Mouse (Mus musculus): ENCODE data around the gene Vcam1.

Gene Vcam1

DNA sequence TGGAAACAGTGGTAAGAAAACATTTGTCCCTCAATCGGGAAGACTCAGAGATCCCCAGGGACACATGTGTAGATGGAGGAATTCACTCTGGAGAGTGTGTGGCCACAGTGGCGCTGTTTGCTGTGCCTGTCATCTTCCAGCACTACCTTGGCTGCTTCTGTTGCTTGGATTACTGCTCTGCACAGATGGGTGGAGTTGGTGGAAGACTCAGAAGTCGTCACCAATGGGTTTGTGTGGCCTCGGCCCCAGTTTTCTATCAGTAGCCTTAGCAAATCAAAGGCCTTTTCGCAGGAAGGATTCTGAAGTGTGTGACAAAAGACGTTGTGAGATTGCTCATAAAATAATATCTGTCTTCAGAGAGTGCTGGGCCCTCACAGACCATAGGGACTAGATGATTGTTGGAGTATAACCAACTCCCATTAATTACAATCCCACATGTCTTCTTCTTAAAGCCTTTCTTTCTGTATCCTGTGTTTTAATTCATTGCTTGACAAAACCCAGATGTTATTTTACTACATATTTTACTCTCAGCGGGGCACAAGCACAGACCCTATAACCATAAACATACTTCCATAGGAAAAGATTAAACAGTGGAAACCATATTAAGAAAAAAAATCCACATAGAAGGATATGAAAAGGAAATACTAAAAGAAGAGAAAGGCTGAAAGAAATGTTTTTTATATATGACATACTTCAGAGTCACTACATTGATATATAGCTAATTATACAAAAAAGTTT, 48.4 kb downstream of the Vcam1 start:
- no peak for DNase-seq (ENCODE audit: low spot score)

DNA sequence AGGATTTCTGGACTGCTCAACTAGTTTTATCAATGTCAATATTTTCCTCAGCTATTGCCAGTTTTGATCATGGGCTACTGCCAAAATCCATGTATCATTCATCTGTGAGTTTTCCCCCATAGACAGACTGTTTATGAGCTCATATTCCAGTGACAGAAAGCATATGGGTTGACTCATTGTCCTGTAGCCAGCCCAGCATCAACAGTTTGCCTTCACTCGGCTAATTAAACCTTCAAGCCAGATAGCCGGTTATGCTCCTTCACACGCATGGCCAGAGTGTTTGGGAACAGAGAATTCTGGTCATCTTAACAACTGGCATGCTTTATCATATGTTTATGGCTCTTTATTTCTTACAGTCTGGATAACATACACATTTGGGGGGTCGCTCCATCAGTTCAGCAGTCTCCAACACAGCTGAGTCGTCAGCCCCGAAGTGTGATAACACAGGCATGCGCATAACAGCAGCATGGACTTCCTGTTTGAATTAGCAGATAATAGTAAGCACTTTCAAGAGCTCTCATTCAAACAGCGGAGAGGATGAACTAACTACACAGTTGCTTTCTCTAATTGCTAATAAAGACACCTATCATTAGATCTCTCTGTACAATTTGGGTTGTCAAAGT, 49.2 kb downstream of the Vcam1 start:
- no peak for DNase-seq (ENCODE audit: low spot score)

- no peak for DNase-seq (ENCODE audit: low spot score)
These were observed 51.0 kb downstream of the Vcam1 start for GRCm38 (mm10) chr3:116078490-116078889.

DNA sequence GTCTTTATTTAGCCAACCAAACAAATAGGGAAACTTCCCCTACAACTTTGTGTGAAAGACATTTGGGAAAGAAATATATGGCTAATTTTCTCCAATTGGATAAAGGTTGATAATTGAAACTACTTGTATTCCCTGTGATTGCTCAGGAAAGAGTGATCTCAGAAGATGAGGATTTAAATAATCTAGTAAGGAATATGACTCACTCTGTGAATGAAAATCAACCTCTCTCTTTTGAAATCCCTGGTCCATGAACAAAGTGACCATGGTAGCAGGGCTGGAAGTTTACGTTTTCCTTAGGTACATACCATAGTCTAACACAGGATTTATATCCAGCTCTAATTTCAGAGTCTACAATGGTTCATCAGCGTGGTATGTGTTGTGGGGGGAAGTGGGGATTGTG, 52.7 kb downstream of the Vcam1 start:
- DNase-seq (ENCODE audit: low spot score), result no peak

GRCm38 (mm10) chr3:116072584-116072983, 56.9 kb downstream of the Vcam1 start:
- DNase-seq (ENCODE audit: low spot score), result no peak

GRCm38 (mm10) chr3:116062141-116062540, 67.3 kb downstream of the Vcam1 start:
- no peak for DNase-seq (ENCODE audit: low spot score)

GRCm38 (mm10) chr3:116060320-116060719, 69.2 kb downstream of the Vcam1 start:
- DNase-seq (ENCODE audit: low spot score), result no peak
